Mouse (Mus musculus) hindbrain, embryonic 10.5 days (tissue): ENCODE results near the gene Chst13. TPM values are rescaled to one million over a fixed set of nuclear protein-coding genes. Genes with fewer than 3 reads are reported as not detected.

Experiments used
- DNase-seq: peaks from one replicate; pipeline ENCODE4 v3.0.0-alpha.2; 2017; ENCODE audit warnings: low spot score
- H3K27ac ChIP-seq: fragments of 300-500 bp; sonication (generic); 2 replicates; pipeline ENCODE4 v1.5.1; 2016; ENCODE audit warnings: mild to moderate bottlenecking, moderate library complexity
- H3K27me3 ChIP-seq: fragments of 300-500 bp; sonication (generic); 2 replicates; pipeline ENCODE4 v1.6.1; 2016; ENCODE audit warnings: mild to moderate bottlenecking; ENCODE audit not compliant: poor library complexity, insufficient read depth, severe bottlenecking
- H3K36me3 ChIP-seq: fragments of 300-500 bp; sonication (generic); 2 replicates; pipeline ENCODE4 v1.6.1; 2016; ENCODE audit warnings: mild to moderate bottlenecking, moderate library complexity
- H3K4me1 ChIP-seq: fragments of 300-500 bp; sonication (generic); replicated peaks from 2 replicates; pipeline ENCODE4 v1.6.1; 2016; ENCODE audit warnings: mild to moderate bottlenecking
- H3K4me3 ChIP-seq: fragments of 300-500 bp; sonication (generic); 2 replicates; pipeline ENCODE4 v1.5.1; 2016; ENCODE audit warnings: mild to moderate bottlenecking, moderate library complexity
- H3K9me3 ChIP-seq: fragments of 300-500 bp; sonication (generic); 2 replicates; pipeline ENCODE4 v1.6.1; 2016; ENCODE audit warnings: mild to moderate bottlenecking, moderate library complexity
- WGBS: fragments of 180-500 bp; shearing (Covaris S2); methylation state at CpG from one replicate; pipeline ENCODE4 v1.1.7; 2016; 5-methylcytosine and 5-hydroxymethylcytosine counted together
- polyA plus RNA-seq: library from polyadenylated mRNA; unstranded; fragments of >200 nt; fragmentation: Nextera tagmentation; extraction: Ambion mirVana; gene quantifications from 2 replicates; pipeline ENCODE4 v1.2.1, GENCODE M21; 2016

Gene Chst13
- polyA plus RNA-seq = not detected in 2 replicates

DNA sequence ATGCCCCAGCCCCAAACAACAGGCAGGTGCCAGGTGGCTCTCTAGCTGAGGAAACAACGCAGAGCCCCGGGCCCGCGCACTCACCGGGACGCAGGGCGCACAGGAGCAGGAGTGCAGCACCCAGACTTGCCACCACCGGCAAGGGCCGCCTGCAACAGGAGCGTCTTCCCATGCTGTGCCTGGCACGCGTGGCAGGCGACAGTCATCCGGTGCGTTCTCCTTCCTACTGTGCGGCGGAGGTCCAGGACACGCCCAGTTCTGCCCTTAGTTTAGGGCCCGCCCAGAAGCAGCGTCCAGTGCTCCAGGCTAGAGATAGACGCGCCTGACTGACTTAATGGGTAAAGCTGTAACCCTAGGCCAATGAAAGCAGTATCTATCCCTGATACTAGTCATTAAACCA is at the start of gene Chst13:
TSS of gene Chst13 (minus strand) at position 195 of the 400 bp plus-strand sequence.
- H3K36me3 ChIP-seq = no peaks in the 10 kb centered on the region
- H3K27me3 ChIP-seq = peaks cover 14% of the 10 kb centered on the region
- peaks cover 9% of the 10 kb centered on the region for H3K4me1 ChIP-seq
- peak; percentile 8 for DNase-seq
- no peaks in the 10 kb centered on the region for H3K9me3 ChIP-seq
- WGBS = 7% methylated on average over 22 of the region's 22 CpGs
- H3K4me3 ChIP-seq = peak within 1 kb of the TSS; percentile 40
- H3K27ac ChIP-seq = no peak within 1 kb of the TSS

DNA sequence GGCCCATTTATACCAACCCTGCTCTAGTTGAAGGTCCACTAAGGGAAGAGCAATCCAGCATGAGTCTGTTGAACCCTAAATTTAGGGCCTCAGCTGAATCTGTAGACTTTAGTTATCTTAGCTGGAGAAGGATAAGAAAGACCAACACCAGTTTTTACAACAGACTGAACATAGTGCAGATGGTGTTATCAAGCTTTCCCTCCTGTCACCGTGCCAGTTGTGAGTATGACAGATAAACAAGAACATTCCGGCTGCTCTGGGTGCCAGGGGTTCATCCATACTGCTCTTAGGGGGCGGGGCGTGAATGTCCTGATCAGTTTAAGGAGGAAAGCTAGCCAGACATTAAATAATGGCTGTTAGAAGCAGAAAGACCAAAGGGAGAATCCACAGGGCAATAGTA is 49.7 kb upstream of the Chst13 start:
- DNase-seq = no peak
- Histone ChIP-seq H3K36me3 (peaks cover 74% of the 10 kb centered on the region), H3K27ac (no peak overlapping the region), H3K9me3 (no peaks in the 10 kb centered on the region), H3K4me3 (no peak overlapping the region), H3K4me1 (peaks cover 28% of the 10 kb centered on the region), H3K27me3 (no peaks in the 10 kb centered on the region)
- 96% methylated on average over 4 of the region's 4 CpGs for WGBS

DNA sequence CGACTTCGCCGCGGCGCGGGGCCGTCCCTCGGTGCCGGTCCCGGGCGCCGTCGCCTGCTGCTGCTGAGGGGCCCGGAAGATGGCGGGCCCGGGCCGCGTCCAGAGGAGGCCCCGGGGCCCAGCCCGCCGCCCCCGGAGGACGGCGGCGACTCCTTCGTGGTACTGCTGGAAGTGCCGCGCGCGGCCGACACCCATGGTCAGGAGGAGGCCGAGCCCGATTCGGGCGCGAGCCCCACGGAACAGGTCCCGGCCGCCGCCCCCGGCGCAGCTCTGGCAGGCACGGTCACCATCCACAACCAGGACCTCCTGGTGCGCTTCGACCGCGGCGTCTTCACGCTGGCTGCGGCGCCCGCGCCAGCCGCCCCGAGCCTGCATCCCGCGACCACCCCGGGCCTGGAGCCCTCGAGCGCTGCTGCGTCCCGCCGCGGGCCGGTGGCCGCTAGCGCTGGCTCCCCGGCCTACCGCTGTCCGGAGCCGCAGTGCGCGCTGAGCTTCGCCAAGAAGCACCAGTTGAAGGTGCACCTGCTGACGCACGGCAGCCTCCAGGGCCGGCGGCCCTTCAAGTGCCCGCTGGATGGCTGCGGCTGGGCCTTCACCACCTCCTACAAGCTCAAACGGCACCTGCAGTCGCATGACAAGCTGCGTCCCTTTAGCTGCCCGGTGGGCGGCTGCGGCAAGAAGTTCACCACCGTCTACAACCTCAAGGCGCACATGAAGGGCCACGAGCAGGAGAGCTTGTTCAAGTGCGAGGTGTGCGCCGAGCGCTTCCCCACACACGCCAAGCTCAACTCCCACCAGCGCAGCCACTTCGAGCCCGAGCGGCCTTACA is 45.0 kb upstream of the Chst13 start:
- no peaks in the 10 kb centered on the region for H3K27me3 ChIP-seq
- under 1% methylated on average over 98 of the region's 98 CpGs for WGBS

DNA sequence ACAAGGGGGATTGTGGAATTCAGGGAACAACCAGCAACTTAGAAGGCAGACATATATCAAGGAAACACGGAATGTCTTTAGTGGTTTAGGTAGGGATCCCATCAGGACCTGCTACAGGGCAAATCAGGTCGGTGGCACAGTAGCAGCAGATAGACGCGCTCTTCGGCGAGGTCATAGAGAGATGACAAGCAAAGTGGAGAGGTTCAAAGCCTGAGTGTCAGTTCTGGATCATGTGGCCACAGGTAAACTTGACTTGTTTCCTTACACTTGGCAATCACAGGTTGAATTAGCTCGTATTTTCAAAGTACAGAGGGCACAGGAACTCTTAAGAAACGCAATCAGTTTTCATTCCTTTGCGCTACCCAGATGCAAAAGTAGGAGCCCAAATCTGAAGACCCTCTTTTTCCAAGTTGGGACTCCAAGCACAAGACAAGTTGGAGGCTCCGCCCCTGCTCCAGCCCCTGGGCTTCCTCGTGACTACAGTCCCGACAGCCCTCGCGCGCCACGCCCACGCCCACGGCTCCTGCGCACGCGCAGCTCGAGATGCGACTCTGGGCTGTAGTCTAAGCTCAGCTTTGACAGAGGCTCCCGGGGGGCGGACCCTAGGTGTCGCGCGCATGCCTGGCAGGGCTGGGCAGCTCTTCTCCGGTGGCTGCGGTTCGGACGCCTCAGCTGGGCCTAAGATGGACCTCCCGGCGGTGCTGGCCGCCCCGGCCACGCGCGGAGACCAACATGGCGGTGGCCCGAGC is 44.2 kb upstream of the Chst13 start, which contains the start of gene Zxdc:
TSS of gene Zxdc (plus strand) at position 517 of the 749 bp plus-strand sequence.
- peak; percentile 98 for DNase-seq
- H3K27me3 ChIP-seq = no peaks in the 10 kb centered on the region
- peak within 1 kb of the TSS; percentile 97 for H3K4me3 ChIP-seq
- 6% methylated on average over 41 of the region's 41 CpGs for WGBS
- peak within 1 kb of the TSS; percentile 91 for H3K27ac ChIP-seq
- no peaks in the 10 kb centered on the region for H3K9me3 ChIP-seq
- peaks cover 34% of the 10 kb centered on the region for H3K4me1 ChIP-seq
- H3K36me3 ChIP-seq = peaks cover 21% of the 10 kb centered on the region

More for the DNA sequence above, 45.0 kb upstream of the Chst13 start:
- Histone ChIP-seq H3K4me1 (peaks cover 34% of the 10 kb centered on the region), H3K9me3 (no peaks in the 10 kb centered on the region), H3K4me3 (peak overlapping the region; percentile 97), H3K27ac (peak overlapping the region; percentile 91), H3K36me3 (peaks cover 29% of the 10 kb centered on the region)
- peak; percentile 58 for DNase-seq

DNA sequence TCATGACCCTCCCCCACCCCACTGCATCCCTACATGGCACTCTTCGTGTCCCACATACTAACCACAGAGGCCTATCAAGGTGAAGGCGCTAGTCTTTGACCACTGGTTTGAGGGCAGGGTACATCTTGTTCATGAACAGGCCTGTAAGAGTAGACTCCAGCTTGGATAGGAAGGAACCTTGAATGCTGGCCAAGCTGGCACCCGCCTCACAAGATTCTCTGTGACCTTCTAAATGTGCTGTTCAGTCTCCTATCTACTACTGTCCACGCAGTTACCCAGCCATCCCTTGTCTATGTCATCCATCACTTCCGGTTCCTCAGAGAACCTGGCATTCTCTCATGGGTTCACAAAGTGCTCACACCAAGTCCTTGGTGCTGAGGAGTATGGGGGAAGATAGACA is 38.3 kb upstream of the Chst13 start:
- no peak overlapping the region for H3K4me3 ChIP-seq
- no peak for DNase-seq
- H3K4me1 ChIP-seq = peaks cover 24% of the 10 kb centered on the region
- no peak overlapping the region for H3K27ac ChIP-seq
- H3K9me3 ChIP-seq = no peaks in the 10 kb centered on the region
- WGBS = 80% methylated on average over 5 of the region's 5 CpGs
- no peaks in the 10 kb centered on the region for H3K36me3 ChIP-seq
- H3K27me3 ChIP-seq = no peaks in the 10 kb centered on the region

DNA sequence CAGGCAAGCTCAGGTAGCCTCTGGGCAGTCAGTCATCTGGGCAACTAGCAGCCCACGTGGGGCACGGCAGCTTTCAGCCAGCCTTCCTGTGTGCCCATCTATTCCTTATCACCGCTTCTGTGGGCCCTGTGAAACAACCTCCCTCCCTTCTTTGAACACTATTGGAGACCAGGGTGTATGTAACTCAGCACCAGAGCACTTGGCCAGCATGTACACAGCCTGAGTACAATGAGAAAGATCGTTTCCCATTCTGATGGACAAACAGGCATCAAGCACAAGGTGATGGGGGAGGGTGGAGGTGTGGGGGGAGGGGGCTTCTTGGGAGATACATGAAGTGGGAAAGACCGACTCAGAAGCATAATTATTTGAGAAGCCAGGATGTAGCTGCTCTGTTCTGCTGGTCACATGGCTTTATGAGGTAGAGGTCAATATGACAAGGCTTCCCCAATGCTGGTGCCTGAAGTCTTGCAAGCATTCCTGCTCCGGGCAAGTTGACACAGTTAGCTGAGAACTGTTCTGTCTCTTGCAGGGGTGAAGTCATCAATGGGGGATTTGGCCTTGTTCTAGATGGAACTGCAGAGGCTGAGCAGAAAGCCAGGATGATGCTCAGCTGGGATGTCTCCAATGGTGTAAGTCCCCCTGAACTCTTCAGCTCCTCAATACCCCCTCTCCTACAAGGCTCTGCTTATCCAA is 36.1 kb upstream of the Chst13 start:
- no peaks in the 10 kb centered on the region for H3K27me3 ChIP-seq
- H3K4me1 ChIP-seq = peaks cover 24% of the 10 kb centered on the region
- DNase-seq = no peak
- H3K9me3 ChIP-seq = no peaks in the 10 kb centered on the region
- H3K27ac ChIP-seq = no peak overlapping the region
- WGBS = 91% methylated on average over 6 of the region's 6 CpGs
- no peaks in the 10 kb centered on the region for H3K36me3 ChIP-seq
- H3K4me3 ChIP-seq = no peak overlapping the region

DNA sequence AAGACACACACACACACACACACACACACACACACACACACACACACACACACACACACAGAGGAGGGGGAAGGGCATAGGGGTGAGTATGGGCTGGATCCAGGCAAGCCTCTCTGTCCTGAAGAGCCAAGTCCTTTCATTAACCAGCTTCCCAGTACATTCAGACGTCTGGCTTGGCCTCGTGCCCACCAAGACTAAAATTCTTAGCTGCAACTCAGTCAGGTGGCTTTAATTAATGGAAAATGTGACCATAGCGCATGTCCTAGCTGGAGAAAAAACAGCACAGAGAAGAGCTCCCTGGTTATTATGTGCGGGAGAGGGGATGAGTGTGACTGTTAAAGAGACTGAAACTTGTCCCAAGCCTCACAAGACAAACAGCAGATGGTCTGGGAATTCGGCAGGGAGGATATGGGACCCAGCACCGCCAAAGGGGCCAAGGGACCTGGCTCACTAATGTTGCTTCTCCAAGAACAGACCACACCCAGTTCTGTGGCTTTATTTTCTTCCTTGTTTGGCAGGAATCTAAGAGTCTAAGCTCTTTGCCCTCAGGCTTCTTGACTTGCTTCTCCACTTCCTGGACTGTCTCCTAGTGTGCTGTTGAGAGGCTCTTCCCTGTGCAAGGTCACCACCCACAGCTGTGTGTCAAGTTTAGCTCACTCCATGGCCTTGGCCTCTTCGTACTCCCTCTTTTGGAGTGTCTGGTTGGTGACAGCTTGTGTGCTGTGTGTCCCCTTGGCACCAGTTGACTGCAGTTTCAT is 35.2 kb upstream of the Chst13 start:
- H3K27ac ChIP-seq = peak overlapping the region; percentile 50; the same call in 1 of the 2 replicates
- no peaks in the 10 kb centered on the region for H3K36me3 ChIP-seq
- H3K9me3 ChIP-seq = no peaks in the 10 kb centered on the region
- H3K4me3 ChIP-seq = no peak overlapping the region
- H3K4me1 ChIP-seq = peaks cover 24% of the 10 kb centered on the region
- peak; percentile 18 for DNase-seq
- 62% methylated on average over 7 of the region's 7 CpGs for WGBS
- H3K27me3 ChIP-seq = no peaks in the 10 kb centered on the region

DNA sequence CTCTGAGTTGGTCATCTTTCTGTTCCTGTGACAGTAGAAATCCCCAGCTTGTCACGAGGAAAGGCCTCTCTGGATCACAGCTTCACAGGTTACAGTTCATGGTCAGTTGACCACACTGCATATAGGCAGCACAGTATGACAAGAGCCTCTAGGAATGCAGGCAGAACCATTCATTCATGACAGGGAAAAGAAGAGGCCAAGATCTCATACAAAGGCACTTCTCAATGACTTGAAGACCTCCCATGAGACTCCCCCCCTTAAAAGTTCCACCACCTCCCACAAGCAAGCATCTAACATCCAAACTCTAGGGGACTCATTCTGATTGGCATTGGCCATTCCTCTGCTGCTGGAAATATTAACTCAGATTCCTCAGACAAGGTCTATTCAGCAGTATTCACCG is 34.5 kb upstream of the Chst13 start:
- no peaks in the 10 kb centered on the region for H3K9me3 ChIP-seq
- H3K4me3 ChIP-seq = no peak overlapping the region
- WGBS = 60% methylated on average over 2 of the region's 2 CpGs
- H3K27ac ChIP-seq = peak overlapping the region; percentile 50; the same call in 1 of the 2 replicates
- DNase-seq = no peak
- no peaks in the 10 kb centered on the region for H3K27me3 ChIP-seq
- no peaks in the 10 kb centered on the region for H3K36me3 ChIP-seq
- peaks cover 24% of the 10 kb centered on the region for H3K4me1 ChIP-seq

DNA sequence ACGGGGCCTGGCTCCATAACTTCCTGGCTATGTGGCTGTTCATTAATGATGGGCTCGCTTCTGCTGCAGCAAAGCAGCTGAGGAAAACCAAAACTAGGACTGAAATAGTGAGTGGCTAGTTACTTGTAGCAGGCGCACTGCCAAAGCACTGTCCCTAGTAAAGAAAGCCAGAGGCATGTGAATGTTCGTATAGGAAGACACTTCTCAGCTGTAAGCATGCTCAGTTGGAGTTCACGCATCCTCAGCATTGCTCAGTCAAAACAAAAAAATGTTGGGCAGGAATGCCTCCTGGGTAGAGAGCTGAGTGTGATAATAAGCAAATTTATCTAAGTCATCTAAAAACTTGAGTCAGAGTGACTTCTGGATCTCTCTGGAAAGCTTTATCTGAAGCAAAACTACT is 33.2 kb upstream of the Chst13 start:
- H3K4me1 ChIP-seq = peaks cover 24% of the 10 kb centered on the region
- H3K4me3 ChIP-seq = no peak overlapping the region
- WGBS = 74% methylated on average over 5 of the region's 5 CpGs
- no peaks in the 10 kb centered on the region for H3K9me3 ChIP-seq
- no peaks in the 10 kb centered on the region for H3K36me3 ChIP-seq
- H3K27me3 ChIP-seq = no peaks in the 10 kb centered on the region
- H3K27ac ChIP-seq = no peak overlapping the region
- no peak for DNase-seq

DNA sequence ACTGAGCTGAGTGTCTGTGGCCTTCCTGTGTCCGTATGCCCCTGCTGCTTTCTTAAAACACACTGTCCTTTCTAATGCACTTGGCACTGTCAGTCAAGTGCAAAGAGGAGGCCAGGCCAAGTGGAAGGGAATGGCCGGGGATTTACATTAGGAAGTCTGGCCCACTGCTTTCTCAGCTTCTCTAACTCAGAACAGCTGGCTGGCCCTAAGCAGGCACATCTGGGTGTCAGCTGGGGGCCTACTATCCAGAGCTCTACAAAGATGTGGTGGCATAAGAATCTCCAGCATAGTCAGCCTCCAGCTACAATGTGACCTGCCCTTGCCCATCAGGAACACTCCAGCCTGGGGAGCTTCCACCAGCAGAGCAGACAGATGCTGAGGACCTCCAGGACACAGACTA is 25.0 kb upstream of the Chst13 start:
- 61% methylated on average over 2 of the region's 2 CpGs for WGBS
- peak; percentile 34 for DNase-seq
- Histone ChIP-seq H3K9me3 (no peaks in the 10 kb centered on the region), H3K4me3 (no peak overlapping the region), H3K36me3 (no peaks in the 10 kb centered on the region), H3K27me3 (no peaks in the 10 kb centered on the region), H3K27ac (no peak overlapping the region), H3K4me1 (no peaks in the 10 kb centered on the region; the same call in 1 of the 2 replicates)

DNA sequence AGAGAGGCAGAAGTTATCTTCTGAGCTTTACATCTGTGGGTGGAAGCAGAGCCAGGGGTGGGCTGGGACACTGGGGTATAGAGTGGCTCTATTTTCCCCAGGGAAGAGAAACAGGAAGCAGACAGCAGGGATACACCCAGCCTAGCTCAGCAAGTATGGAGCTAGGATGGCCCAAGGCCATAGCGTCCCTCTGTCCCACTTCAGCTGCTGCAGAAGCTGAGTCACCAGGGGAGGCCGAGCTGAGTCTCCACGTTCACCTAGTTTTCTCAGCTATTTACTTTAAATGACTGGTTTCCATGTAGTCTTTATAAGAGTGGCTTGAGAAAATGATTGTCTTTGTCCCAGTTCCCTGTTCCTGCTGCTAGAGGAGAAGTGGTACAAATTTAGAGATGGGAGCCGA is 23.5 kb upstream of the Chst13 start:
- Histone ChIP-seq H3K9me3 (no peaks in the 10 kb centered on the region), H3K4me1 (no peaks in the 10 kb centered on the region; the same call in 1 of the 2 replicates), H3K36me3 (no peaks in the 10 kb centered on the region), H3K27ac (no peak overlapping the region), H3K4me3 (no peak overlapping the region), H3K27me3 (no peaks in the 10 kb centered on the region)
- no peak for DNase-seq
- WGBS = 81% methylated on average over 4 of the region's 4 CpGs

DNA sequence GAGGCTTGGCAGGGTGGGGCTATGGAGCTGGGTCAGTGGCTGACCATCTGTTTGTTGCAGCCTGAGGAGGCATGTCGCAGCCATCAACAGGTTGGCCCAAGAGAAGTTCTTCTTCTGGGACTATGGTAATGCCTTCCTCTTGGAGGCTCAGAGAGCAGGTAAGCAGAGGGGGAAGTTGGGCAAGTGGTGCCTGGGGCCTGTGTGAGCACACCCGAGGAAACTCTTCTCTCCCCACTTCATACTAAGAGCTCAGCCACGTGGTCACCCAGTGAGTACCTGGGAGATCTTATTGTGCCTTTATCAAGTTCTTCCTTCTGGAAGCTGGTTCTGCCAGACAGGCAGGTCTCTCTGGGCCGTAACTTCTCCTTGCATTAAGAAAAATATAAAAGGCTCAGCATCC is 22.2 kb upstream of the Chst13 start:
- Histone ChIP-seq H3K9me3 (no peaks in the 10 kb centered on the region), H3K36me3 (no peaks in the 10 kb centered on the region), H3K4me1 (no peaks in the 10 kb centered on the region; the same call in 1 of the 2 replicates), H3K27me3 (no peaks in the 10 kb centered on the region), H3K4me3 (no peak overlapping the region), H3K27ac (no peak overlapping the region)
- WGBS = 82% methylated on average over 4 of the region's 4 CpGs
- DNase-seq = no peak
